Mouse (Mus musculus): ENCODE measurements around the gene Ndufb5.
"Not testable (repeated sequence)": the region's sequence is repeated elsewhere in the genome, so short reads cannot be mapped to it uniquely, and the experiment has no call there.

The Ndufb5 gene

GRCm38 (mm10) chr3:32736244-32737171 lies at the start of gene Ndufb5:
Gene Ndufb5 (plus strand): TSS chr3:32736990.
- peak; percentile 99 for DNase-seq

GRCm38 (mm10) chr3:32687156-32687555 lies 49.6 kb upstream of the Ndufb5 start:
- no peak for DNase-seq

GRCm38 (mm10) chr3:32689567-32689999 lies 47.2 kb upstream of the Ndufb5 start:
- DNase-seq, result no peak

GRCm38 (mm10) chr3:32690008-32690407 lies 46.8 kb upstream of the Ndufb5 start:
- DNase-seq, result no peak

- DNase-seq, result no peak
These were observed 45.9 kb upstream of the Ndufb5 start for GRCm38 (mm10) chr3:32690901-32691300.

- no peak for DNase-seq
These were observed 44.9 kb upstream of the Ndufb5 start for GRCm38 (mm10) chr3:32691841-32692240.

- no peak for DNase-seq
These were observed 42.6 kb upstream of the Ndufb5 start for GRCm38 (mm10) chr3:32694211-32694610.

- DNase-seq, result no peak
These were observed 41.8 kb upstream of the Ndufb5 start for GRCm38 (mm10) chr3:32694737-32695582.

- no peak for DNase-seq
These were observed 41.2 kb upstream of the Ndufb5 start for GRCm38 (mm10) chr3:32695583-32695980.

GRCm38 (mm10) chr3:32698228-32698863 lies 38.4 kb upstream of the Ndufb5 start:
- peak; percentile 91 for DNase-seq

- not testable (repeated sequence) for DNase-seq
These were observed 32.8 kb upstream of the Ndufb5 start for GRCm38 (mm10) chr3:32704021-32704420.

GRCm38 (mm10) chr3:32704632-32705031 lies 32.2 kb upstream of the Ndufb5 start:
- not testable (repeated sequence) for DNase-seq

GRCm38 (mm10) chr3:32705647-32706348 lies 31.0 kb upstream of the Ndufb5 start, which contains the start of gene Actl6a:
Gene Actl6a (plus strand): TSS chr3:32706298.
- not testable (repeated sequence) for DNase-seq

- no peak for DNase-seq
These were observed 28.8 kb upstream of the Ndufb5 start for GRCm38 (mm10) chr3:32708052-32708367.

- DNase-seq, result peak; percentile 99
These were observed 28.2 kb upstream of the Ndufb5 start for GRCm38 (mm10) chr3:32708368-32709231.

GRCm38 (mm10) chr3:32709388-32709787 lies 27.4 kb upstream of the Ndufb5 start:
- DNase-seq, result no peak

- no peak for DNase-seq
These were observed 23.1 kb upstream of the Ndufb5 start for GRCm38 (mm10) chr3:32713711-32714110.

- DNase-seq, result not testable (repeated sequence)
These were observed 19.4 kb upstream of the Ndufb5 start for GRCm38 (mm10) chr3:32717403-32717802.

- no peak for DNase-seq
These were observed 18.5 kb upstream of the Ndufb5 start for GRCm38 (mm10) chr3:32718271-32718670.

GRCm38 (mm10) chr3:32724191-32724590 lies 12.6 kb upstream of the Ndufb5 start:
- DNase-seq, result no peak

- DNase-seq, result no peak
These were observed 10.8 kb upstream of the Ndufb5 start for GRCm38 (mm10) chr3:32725951-32726350.
